Mouse (Mus musculus): ENCODE measurements at regions not wholly inside any gene's neighbourhood (a gene's known extent, or its start where the extent isn't known, plus 50 kb on each side); places are given as distances from the start of the nearest gene placed in this dataset.

GRCm38 (mm10) chr6:104038853-104039252 is 453.7 kb upstream of the Cntn6 start:
- DNase-seq (ENCODE audit: low spot score in 2 of 2): no peak

DNA sequence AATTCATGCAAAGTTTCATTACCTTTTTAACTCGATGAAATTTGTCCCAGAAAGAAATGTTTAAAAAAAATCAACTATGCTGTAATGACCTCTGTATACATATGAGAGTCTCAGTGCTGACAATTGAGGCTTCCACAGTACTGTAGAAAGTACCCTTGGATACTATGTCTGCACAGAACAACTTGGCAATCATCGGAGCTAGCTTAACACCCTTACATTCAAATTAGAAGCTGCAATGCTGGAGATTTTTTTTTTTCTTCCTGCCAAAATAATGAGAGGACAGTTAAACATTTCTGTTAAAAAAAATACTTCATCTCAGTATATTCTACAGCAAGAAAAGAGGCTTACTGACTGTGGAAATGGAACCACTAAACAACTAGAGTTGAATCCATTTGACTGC is 452.1 kb upstream of the Cntn6 start:
- no peak for DNase-seq (ENCODE audit: low spot score in 2 of 2)

DNA sequence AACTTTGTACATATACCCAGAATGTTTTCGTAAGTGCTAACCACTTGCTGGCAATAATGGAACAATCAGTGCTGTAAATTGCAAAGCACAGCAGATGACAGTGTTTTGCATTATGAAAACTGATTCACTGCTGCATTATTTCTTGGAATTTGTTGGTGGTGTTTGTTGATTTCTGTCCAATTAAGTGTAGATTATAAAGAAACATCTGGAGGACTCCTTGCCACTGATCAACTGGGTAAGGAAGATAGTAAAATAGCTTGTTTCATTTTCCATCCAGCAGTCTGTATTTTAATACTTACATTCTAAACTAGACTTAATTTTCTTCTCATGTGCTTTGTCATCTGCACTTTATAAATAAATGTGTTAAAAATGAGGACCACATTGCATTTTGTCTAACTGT is 436.6 kb upstream of the Cntn6 start:
- DNase-seq (ENCODE audit: low spot score in 2 of 2): no peak

DNA sequence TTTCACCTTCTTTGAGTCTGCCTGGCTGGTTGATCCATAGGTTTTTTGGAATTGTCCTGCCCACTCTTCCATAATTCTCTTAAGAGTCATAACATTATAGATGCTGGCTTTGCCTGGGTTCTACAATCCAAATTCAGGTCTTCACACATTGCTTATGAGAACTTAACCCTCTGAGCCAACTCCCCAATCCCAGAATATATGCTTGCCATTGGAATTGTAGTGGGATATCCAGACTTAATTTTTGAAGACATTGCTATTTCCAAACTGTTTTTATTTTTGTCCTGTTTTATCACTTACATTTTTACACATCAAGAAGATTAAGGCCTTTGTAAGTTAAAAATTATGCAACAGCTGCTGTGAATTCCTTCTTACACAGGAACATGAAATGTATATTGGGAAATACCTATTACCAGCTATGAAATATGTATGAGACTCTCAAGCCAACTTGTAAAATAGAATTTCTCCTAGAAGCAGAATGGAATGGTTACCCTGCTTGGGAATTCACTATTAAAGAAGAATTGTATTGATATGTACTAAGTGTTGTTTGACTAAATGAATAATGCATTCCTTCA is 430.8 kb upstream of the Cntn6 start:
- no peak for DNase-seq (ENCODE audit: low spot score in 2 of 2)

DNA sequence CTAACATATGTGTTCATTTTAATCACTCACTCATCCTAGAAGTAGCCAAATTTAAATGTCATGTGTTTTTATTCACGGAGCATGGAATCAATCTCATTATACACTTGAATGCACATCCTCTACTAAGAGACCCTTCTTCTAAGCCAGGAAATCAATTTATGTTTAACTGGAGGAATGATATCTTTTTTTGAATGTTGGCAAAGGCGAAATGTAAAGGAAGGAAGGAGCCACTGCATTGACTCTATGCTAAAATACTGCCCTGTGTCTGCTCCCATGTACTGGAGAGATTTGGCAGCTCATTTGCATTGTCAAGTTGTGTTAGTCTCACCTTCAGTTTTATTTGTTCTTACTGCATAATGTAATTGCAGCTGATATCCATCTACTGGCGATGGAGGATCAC is 412.0 kb upstream of the Cntn6 start:
- no peak for DNase-seq (ENCODE audit: low spot score in 2 of 2)

- DNase-seq (ENCODE audit: low spot score in 2 of 2): no peak
Measured at GRCm38 (mm10) chr6:104082242-104082641, 410.3 kb upstream of the Cntn6 start.

- no peak for DNase-seq (ENCODE audit: low spot score in 2 of 2)
Measured at GRCm38 (mm10) chr6:104108386-104108785, 384.2 kb upstream of the Cntn6 start.

Measured in thymus, postnatal 10 days (tissue).